Mouse (Mus musculus) lung, postnatal 10 days (tissue): ENCODE measurements at regions not wholly inside any gene's neighbourhood (a gene's known extent, or its start where the extent isn't known, plus 50 kb on each side); places are given as distances from the start of the nearest gene placed in this dataset.
A peak's percentile ranks its signal among the peaks of the same experiment; 100 is the strongest.

Experiments
- DNase-seq: peaks from one replicate; pipeline ENCODE4 v3.0.0; 2021

DNA sequence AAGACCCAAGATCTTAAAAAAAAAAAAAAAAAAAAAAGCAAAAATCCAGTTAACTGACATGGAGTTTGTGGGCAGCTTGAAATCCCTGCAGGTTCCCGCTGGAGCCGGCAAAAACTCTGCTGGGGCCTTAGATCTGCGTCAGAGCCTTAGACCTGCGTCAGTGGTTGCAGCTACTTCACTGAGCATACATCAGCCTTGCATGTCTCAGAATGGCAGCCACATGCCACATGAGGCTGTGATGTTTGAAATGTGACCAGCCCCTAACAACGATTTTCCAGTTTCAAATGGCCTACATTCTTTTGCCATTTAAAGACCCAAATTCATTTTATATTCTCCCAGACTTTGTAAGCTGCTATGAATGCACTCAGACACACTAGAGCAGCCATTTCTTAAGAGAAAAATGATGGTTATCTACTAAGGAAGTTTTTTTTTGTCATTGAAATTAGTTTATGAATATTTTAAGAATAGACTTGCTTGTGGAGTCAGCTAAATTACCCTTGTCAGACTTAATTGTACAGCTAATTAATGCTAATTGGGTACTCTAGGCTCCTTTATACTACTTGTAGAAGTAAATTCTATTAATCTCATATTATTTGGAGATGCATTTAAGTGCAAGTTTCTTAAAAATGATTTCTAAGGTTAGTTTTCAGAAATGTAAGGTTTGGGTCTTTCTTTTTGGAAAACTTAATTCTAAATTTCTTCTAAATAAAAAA lies 70.8 kb downstream of the Toporsl start:
- no peak for DNase-seq

DNA sequence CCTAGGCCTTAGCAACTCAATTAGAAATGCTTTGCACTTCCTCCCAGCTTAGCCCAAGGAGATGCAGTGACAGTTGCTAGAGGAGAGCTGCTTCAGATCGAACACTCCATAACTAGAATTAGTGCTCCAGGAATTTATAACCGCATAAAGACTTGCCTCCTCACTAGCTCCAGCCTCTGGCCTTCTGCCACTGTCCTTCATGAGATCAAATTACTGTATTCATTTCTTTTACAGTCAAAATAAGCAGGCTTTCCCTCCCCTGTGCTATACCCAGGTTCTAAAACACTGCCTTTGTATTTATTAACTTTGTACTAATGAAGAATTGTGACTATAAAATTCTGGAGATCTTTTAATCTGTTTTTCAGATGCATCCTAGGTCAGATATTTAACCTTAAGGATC lies 104.8 kb upstream of the Olfr275 start:
- DNase-seq: no peak

DNA sequence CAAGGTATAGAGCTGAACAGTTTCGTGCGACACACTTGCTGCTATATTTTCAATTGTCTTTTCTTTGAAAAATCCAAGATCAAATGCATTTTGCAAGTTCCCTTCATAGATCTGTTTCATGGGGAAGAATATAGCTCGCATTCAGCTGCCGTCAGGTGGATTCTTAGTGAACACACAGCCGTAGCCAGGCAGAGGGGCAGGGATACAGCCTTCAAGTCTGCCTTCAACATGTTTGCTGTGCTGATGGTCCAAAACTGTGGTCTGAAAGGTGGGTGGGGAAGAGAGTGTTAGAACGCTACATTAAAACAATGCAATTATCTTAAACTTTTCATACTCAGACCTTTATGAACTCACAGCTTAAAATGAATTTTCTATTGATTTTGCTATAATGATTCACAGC lies 88.2 kb upstream of the Olfr275 start:
- no peak for DNase-seq

DNA sequence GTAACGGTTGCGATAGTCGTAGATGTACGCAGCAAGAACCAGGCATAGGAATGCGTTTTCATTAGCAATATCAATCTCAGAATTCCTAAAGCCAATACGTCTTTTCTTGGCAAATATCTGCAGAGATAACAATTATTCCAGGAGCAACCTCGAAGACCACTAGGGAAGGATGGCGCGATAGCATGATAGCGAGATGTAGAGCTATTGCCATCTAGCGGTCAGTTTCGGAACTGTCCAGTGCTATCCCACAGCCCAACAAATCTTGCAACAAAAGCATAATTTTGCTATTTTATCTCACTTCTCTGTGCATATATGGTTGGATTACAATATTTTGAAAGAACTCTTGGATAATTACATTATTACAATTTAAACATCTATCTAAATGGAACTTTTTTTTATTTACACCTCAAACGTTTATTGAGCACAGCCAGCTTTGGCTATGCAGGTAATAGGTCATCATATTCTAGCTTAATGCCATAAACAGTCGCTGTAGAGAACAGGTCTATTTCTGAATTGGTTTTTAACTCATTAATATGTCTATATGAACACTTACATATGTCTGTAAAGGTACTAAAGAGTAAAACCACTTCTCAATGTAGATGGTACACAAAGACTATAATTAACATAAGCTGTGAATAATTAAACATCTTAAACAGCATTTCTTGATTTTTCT lies 87.6 kb upstream of the Olfr275 start:
- DNase-seq: peak; percentile 60

DNA sequence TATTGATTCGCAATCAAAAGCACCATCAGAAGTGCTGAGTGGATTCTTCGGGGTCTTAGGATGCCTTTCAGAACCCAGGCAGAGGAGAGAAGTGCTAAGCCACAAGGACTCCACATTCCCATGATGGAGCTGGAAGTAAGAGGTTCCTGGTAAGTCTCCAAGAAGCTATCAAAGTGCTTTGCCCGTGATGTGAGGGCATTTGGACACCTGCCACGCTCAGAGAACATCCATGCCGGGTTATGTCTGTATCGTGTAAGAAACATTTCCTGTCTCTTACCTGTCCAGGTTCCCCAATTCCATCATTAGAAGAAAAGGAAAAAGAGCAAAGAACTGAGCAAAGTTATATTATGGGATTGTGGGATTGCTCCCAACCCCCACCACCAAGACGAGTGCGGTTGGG lies 81.3 kb upstream of the Olfr275 start:
- no peak for DNase-seq

DNA sequence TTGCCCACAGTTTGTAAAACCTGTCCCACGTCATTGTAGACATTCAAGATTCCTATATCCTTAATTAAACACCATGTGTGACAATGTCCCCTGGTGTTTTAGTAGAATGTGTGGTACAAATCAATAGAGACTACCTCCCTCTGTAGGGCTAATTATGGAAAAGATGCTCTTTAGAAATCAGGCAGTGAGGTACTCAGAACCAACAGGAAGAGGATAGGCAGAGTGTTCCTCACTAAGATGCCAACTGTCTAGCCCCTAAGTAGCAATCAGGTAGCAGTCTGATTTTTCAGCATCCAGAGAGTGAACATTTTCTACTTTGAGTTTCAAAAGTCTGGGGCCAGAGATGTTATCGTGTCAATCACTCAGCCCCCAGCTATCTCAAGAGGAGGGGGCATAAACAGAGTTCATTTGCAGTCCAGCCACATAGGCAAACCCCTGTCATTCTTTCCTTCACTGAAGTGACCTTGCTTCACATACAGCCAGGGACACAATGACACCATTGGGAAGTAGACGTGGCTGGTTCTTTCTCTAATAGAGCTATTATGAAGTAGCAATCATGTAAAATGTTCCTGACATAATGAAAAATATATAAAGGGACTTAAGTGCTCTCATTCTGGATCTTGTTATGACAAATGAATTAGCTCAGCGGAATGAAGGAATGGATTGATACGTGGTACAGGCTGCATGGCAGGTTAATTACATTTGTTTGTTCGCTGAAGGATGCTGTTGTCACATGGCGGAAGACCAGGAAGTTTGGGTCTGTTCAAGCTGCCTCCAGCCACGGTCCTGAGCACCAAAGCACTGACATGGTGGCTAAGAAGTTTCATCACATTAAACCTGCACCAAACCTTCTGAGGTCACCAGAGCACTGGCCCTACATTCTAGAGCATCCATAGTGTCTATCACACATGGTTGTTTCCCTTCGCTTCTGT lies 74.6 kb upstream of the Olfr275 start:
- no peak for DNase-seq

DNA sequence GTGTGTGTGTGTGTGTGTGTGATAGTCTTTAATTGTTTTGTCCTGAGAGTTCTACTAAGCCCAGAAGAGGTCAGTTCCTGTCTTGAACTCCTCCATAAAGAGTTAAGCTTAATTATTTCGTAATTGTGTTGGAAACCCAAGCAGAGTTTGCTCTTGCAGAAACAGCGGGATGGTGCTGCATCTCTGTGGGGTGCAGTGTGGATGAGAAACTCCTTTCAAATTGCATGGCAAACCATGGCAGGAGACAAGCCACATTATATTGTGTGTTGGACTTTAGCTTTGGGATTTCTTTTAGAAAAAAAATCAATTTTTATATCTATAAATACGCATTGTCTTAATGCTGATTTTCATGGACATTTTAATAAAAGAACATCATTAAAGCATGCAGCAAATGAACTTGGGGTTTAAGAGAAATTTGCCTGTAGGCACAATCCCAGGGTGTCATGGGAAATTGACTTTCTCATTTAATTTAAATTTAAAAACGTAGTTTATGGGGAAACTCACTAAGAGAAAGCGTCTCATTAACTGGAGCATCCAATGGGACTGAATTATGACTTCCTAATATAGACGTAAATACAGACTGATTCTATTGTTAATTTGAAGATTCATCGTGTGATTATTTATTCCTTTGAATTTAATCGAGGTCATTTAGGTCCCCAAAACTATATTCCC lies 61.4 kb upstream of the Olfr275 start:
- no peak for DNase-seq
